Mouse (Mus musculus) myocyte (in vitro differentiated cells): ENCODE data around the gene Chrne. TPM values are rescaled to one million over a fixed set of nuclear protein-coding genes. Genes with fewer than 3 reads are reported as not detected.

Experiments used
- H3K27me3 ChIP-seq: one replicate; pipeline ENCODE4 v1.6.1; 2011; ENCODE audit not compliant: control insufficient read depth, insufficient read depth, insufficient read length
- H3K36me3 ChIP-seq: one replicate; pipeline ENCODE4 v1.6.1; 2011; ENCODE audit not compliant: control insufficient read depth, insufficient read depth
- H3K4me2 ChIP-seq: one replicate; pipeline ENCODE4 v1.6.1; 2011; ENCODE audit warnings: low read depth, control low read depth
- H3K4me3 ChIP-seq: one replicate; pipeline ENCODE4 v1.5.1; 2011; ENCODE audit warnings: mild to moderate bottlenecking, control low read depth, moderate library complexity
- H3K79me2 ChIP-seq: one replicate; pipeline ENCODE4 v1.6.1; 2011; ENCODE audit not compliant: control insufficient read depth, insufficient read depth
- H3ac ChIP-seq: one replicate; pipeline ENCODE4 v1.6.1; 2011; ENCODE audit not compliant: control insufficient read depth, insufficient read length
- CEBPB ChIP-seq: IDR thresholded peaks from 2 replicates; pipeline ENCODE4 v1.6.1; 2011; ENCODE audit warnings: mild to moderate bottlenecking, moderate library complexity; ENCODE audit not compliant: poor library complexity, insufficient read depth, severe bottlenecking
- E2F4 ChIP-seq: IDR thresholded peaks from one replicate; pipeline ENCODE4 v1.6.1; 2011; ENCODE audit warnings: mild to moderate bottlenecking, control low read depth, moderate library complexity; ENCODE audit not compliant: insufficient read depth
- MAX ChIP-seq: IDR thresholded peaks from one replicate; pipeline ENCODE4 v1.6.1; 2011; ENCODE audit warnings: low read depth, mild to moderate bottlenecking, control low read depth
- MYOD1 ChIP-seq, 3 experiments: IDR thresholded peaks; one replicate each; pipeline ENCODE4 v1.6.1; 2011; ENCODE audit warnings: control low read depth in 2 of 3, low read depth in 2 of 3, mild to moderate bottlenecking in 2 of 3, moderate library complexity in 1 of 3; ENCODE audit not compliant: insufficient read length in 2 of 3, control insufficient read depth in 1 of 3
- MYOG ChIP-seq, 3 experiments: IDR thresholded peaks; one replicate each; pipeline ENCODE4 v1.6.1; 2011; ENCODE audit warnings: control low read depth in 2 of 3, low read depth in 2 of 3, mild to moderate bottlenecking in 2 of 3; ENCODE audit not compliant: insufficient read length in 2 of 3, control insufficient read depth in 1 of 3, insufficient read depth in 1 of 3
- POLR2A ChIP-seq: IDR thresholded peaks from one replicate; pipeline ENCODE4 v1.6.1; 2011; ENCODE audit warnings: low read depth, mild to moderate bottlenecking, control low read depth, moderate library complexity; ENCODE audit not compliant: insufficient read length
- POLR2AphosphoS2 ChIP-seq: IDR thresholded peaks from one replicate; pipeline ENCODE4 v1.6.1; 2011; ENCODE audit warnings: low read depth, control low read depth; ENCODE audit not compliant: insufficient read length
- REST ChIP-seq: IDR thresholded peaks from one replicate; pipeline ENCODE4 v1.6.1; 2011; ENCODE audit warnings: mild to moderate bottlenecking, control low read depth, moderate library complexity; ENCODE audit not compliant: insufficient read depth, insufficient read length
- SRF ChIP-seq: IDR thresholded peaks from one replicate; pipeline ENCODE4 v1.6.1; 2011; ENCODE audit warnings: low read depth; ENCODE audit not compliant: control insufficient read depth, insufficient read length
- TCF12 ChIP-seq: IDR thresholded peaks from one replicate; pipeline ENCODE4 v1.6.1; 2011; ENCODE audit warnings: mild to moderate bottlenecking, control low read depth; ENCODE audit not compliant: poor library complexity, insufficient read depth, severe bottlenecking
- TCF3 ChIP-seq: IDR thresholded peaks from one replicate; pipeline ENCODE4 v1.6.1; 2011; ENCODE audit warnings: low read depth, control low read depth; ENCODE audit not compliant: insufficient read length
- USF1 ChIP-seq: IDR thresholded peaks from one replicate; pipeline ENCODE4 v1.6.1; 2011; ENCODE audit warnings: low read depth, mild to moderate bottlenecking, control low read depth, moderate library complexity
- polyA plus RNA-seq: library from polyadenylated mRNA; unstranded; fragments of >200 nt; fragmentation: generic; extraction: Trizol; gene quantifications from one replicate; pipeline ENCODE4 v1.2.1, GENCODE M21; 2012; ENCODE audit warnings: missing spikeins

Chrne gene
- polyA plus RNA-seq, 1 experiment: 5.3 TPM

DNA sequence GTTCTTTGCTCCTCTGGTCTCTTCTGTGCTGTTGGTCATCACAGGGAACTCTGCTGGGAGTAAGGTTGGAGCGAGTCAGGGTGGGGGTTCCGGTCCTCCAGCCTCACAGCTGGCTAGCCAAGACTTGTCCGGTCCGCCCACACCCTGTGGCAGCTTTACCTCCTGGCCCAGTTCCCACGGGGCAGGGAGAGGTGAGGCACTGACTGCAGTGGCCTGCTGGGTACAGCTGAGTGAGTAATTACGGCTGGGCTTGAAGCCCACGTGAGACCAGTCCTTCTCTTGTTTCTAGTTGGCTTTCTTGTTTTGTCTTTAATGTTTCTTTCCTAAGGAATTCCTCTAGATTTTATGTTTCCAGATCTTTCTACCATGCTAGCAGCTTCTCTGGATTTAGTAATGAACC, 33.6 kb downstream of the Chrne start:
- Histone ChIP-seq H3K4me3 (no peak overlapping the region), H3ac (no peak overlapping the region), H3K27me3 (no peaks in the 10 kb centered on the region), H3K36me3 (no peaks in the 10 kb centered on the region), H3K79me2 (peaks cover 55% of the 10 kb centered on the region), H3K4me2 (peak overlapping the region; percentile 67)
- TF ChIP-seq USF1 (peak; percentile 33), REST (no peak), MYOG (IDR thresholded peaks at IDR 0.05; ENCODE audit: control insufficient read depth in 1 of 3, insufficient read depth in 1 of 3, insufficient read length in 2 of 3, low read depth in 2 of 3) (peak in 1 of 3 experiments; percentile 70), MYOD1 (IDR thresholded peaks at IDR 0.05; ENCODE audit: control insufficient read depth in 1 of 3, insufficient read length in 2 of 3, low read depth in 2 of 3) (peak in 2 of 3 experiments; percentile 37 to 79)

- no peaks in the 10 kb centered on the region for H3K36me3 ChIP-seq
- no peaks in the 10 kb centered on the region for H3K27me3 ChIP-seq
- no peak overlapping the region for H3K4me2 ChIP-seq
- no peak overlapping the region for H3ac ChIP-seq
- no peak overlapping the region for H3K4me3 ChIP-seq
- TF ChIP-seq POLR2A (no peak), POLR2AphosphoS2 (no peak), MYOD1 (IDR thresholded peaks at IDR 0.05; ENCODE audit: control insufficient read depth in 1 of 3, insufficient read length in 2 of 3, low read depth in 2 of 3) (no peak), MYOG (IDR thresholded peaks at IDR 0.05; ENCODE audit: control insufficient read depth in 1 of 3, insufficient read depth in 1 of 3, insufficient read length in 2 of 3, low read depth in 2 of 3) (no peak), TCF3 (no peak), REST (no peak), CEBPB (no peak), USF1 (no peak), TCF12 (no peak), MAX (no peak), E2F4 (no peak), SRF (no peak)
- peaks cover 51% of the 10 kb centered on the region for H3K79me2 ChIP-seq
These were observed 35.2 kb downstream of the Chrne start for GRCm38 (mm10) chr11:70583775-70584174.

- TF ChIP-seq SRF (no peak), TCF12 (no peak), E2F4 (no peak), MAX (no peak), MYOG (IDR thresholded peaks at IDR 0.05; ENCODE audit: control insufficient read depth in 1 of 3, insufficient read depth in 1 of 3, insufficient read length in 2 of 3, low read depth in 2 of 3) (no peak), MYOD1 (IDR thresholded peaks at IDR 0.05; ENCODE audit: control insufficient read depth in 1 of 3, insufficient read length in 2 of 3, low read depth in 2 of 3) (no peak), CEBPB (no peak), POLR2AphosphoS2 (no peak), USF1 (no peak), TCF3 (no peak), REST (no peak), POLR2A (no peak)
- H3ac ChIP-seq: no peak overlapping the region
These were observed 35.8 kb downstream of the Chrne start for GRCm38 (mm10) chr11:70583022-70583714.

GRCm38 (mm10) chr11:70582196-70582595, 36.8 kb downstream of the Chrne start:
- H3K79me2 ChIP-seq: peaks cover 56% of the 10 kb centered on the region
- H3ac ChIP-seq: no peak overlapping the region
- TF ChIP-seq TCF12: no peak
- TF ChIP-seq MYOD1 (IDR thresholded peaks at IDR 0.05; ENCODE audit: control insufficient read depth in 1 of 3, insufficient read length in 2 of 3, low read depth in 2 of 3): no peak
- no peak for TF ChIP-seq MYOG (IDR thresholded peaks at IDR 0.05; ENCODE audit: control insufficient read depth in 1 of 3, insufficient read depth in 1 of 3, insufficient read length in 2 of 3, low read depth in 2 of 3)
- TF ChIP-seq POLR2A: no peak
- TF ChIP-seq POLR2AphosphoS2: no peak
- no peak for TF ChIP-seq SRF
- no peak for TF ChIP-seq REST
- TF ChIP-seq USF1: no peak
- no peak for TF ChIP-seq TCF3
- TF ChIP-seq CEBPB: no peak
- no peak for TF ChIP-seq E2F4
- TF ChIP-seq MAX: no peak
- H3K36me3 ChIP-seq: no peaks in the 10 kb centered on the region
- H3K27me3 ChIP-seq: no peaks in the 10 kb centered on the region
- H3K4me3 ChIP-seq: no peak overlapping the region
- H3K4me2 ChIP-seq: no peak overlapping the region

More at GRCm38 (mm10) chr11:70583022-70583714, 35.8 kb downstream of the Chrne start:
- no peak overlapping the region for H3K4me2 ChIP-seq
- H3K4me3 ChIP-seq: no peak overlapping the region
- H3K36me3 ChIP-seq: no peaks in the 10 kb centered on the region
- peaks cover 57% of the 10 kb centered on the region for H3K79me2 ChIP-seq
- H3K27me3 ChIP-seq: no peaks in the 10 kb centered on the region
